Mouse (Mus musculus): ENCODE results near the gene Ints1. TPM values are rescaled to one million over a fixed set of nuclear protein-coding genes. Genes with fewer than 3 reads are reported as not detected.
A peak's percentile ranks its signal among the peaks of the same experiment; 100 is the strongest.

Gene Ints1
- 10 to 100 TPM; 59.3 to 74.4 (median 65.0) TPM for total RNA-seq (2022)

GRCm38 (mm10) chr5:139775216-139775926, at the start of gene Ints1:
TSS of gene Ints1 (minus strand) at chr5:139775674.
- DNase-seq = peak; percentile 91

GRCm38 (mm10) chr5:139824531-139824930, 49.1 kb upstream of the Ints1 start:
- DNase-seq = no peak

GRCm38 (mm10) chr5:139821466-139822459, 46.3 kb upstream of the Ints1 start:
- no peak for DNase-seq

- DNase-seq = no peak
Observed at GRCm38 (mm10) chr5:139819538-139820181, 44.2 kb upstream of the Ints1 start, which contains the start of gene Tmem184a. TSS of gene Tmem184a (minus strand) at chr5:139819917.

- no peak for DNase-seq
Observed at GRCm38 (mm10) chr5:139818801-139819200, 43.3 kb upstream of the Ints1 start.

- DNase-seq = no peak
Observed at GRCm38 (mm10) chr5:139818056-139818455, 42.6 kb upstream of the Ints1 start.

- no peak for DNase-seq
Observed at GRCm38 (mm10) chr5:139817292-139817691, 41.8 kb upstream of the Ints1 start.

- DNase-seq = no peak
Observed at GRCm38 (mm10) chr5:139816445-139816844, 41.0 kb upstream of the Ints1 start.

GRCm38 (mm10) chr5:139815964-139816363, 40.5 kb upstream of the Ints1 start:
- DNase-seq = no peak

- DNase-seq = no peak
Observed at GRCm38 (mm10) chr5:139813963-139814381, 38.5 kb upstream of the Ints1 start.

- no peak for DNase-seq
Observed at GRCm38 (mm10) chr5:139813126-139813490, 37.6 kb upstream of the Ints1 start.

- DNase-seq = no peak
Observed at GRCm38 (mm10) chr5:139812398-139813125, 37.1 kb upstream of the Ints1 start.

GRCm38 (mm10) chr5:139811677-139812397, 36.4 kb upstream of the Ints1 start:
- DNase-seq = no peak

- no peak for DNase-seq
Observed at GRCm38 (mm10) chr5:139809397-139809796, 33.9 kb upstream of the Ints1 start.

- DNase-seq = no peak
Observed at GRCm38 (mm10) chr5:139805924-139806323, 30.4 kb upstream of the Ints1 start.

GRCm38 (mm10) chr5:139804573-139805111, 29.2 kb upstream of the Ints1 start:
- DNase-seq = no peak

GRCm38 (mm10) chr5:139804107-139804551, 28.7 kb upstream of the Ints1 start:
- no peak for DNase-seq

GRCm38 (mm10) chr5:139803601-139804102, 28.2 kb upstream of the Ints1 start:
- DNase-seq = no peak

- DNase-seq = no peak
Observed at GRCm38 (mm10) chr5:139803165-139803564, 27.7 kb upstream of the Ints1 start.

- DNase-seq = no peak
Observed at GRCm38 (mm10) chr5:139801880-139802279, 26.4 kb upstream of the Ints1 start.

- no peak for DNase-seq
Observed at GRCm38 (mm10) chr5:139801231-139801630, 25.8 kb upstream of the Ints1 start.
